Mouse (Mus musculus) forebrain, embryonic 13.5 days (tissue): Measurements from ENCODE around the gene Kcnip1. TPM values are rescaled to one million over a fixed set of nuclear protein-coding genes. Genes with fewer than 3 reads are reported as not detected.

Experiments
- ATAC-seq: fragments of 200-750 bp; cut with Nextera tagmentation; 2 replicates; pipeline ENCODE4 v1.8.0; 2017
- H3K27ac ChIP-seq: fragments of 300-500 bp; sonication (generic); 2 replicates; pipeline ENCODE4 v1.5.1; 2015; ENCODE audit warnings: inconsistent platforms, mild to moderate bottlenecking, moderate library complexity
- H3K27me3 ChIP-seq: fragments of 300-500 bp; sonication (generic); 2 replicates; pipeline ENCODE4 v1.6.1; 2015; ENCODE audit warnings: mild to moderate bottlenecking, inconsistent platforms
- H3K36me3 ChIP-seq: fragments of 300-500 bp; sonication (generic); 2 replicates; pipeline ENCODE4 v1.6.1; 2015; ENCODE audit warnings: mild to moderate bottlenecking, inconsistent platforms; ENCODE audit not compliant: poor library complexity, severe bottlenecking
- H3K4me1 ChIP-seq: fragments of 300-500 bp; sonication (generic); 2 replicates; pipeline ENCODE4 v1.6.1; 2015; ENCODE audit warnings: inconsistent platforms
- H3K4me2 ChIP-seq: fragments of 300-500 bp; sonication (generic); 2 replicates; pipeline ENCODE4 v1.6.1; 2015; ENCODE audit warnings: inconsistent platforms, mild to moderate bottlenecking, moderate library complexity
- H3K4me3 ChIP-seq: fragments of 300-500 bp; sonication (generic); 2 replicates; pipeline ENCODE4 v1.5.1; 2015; ENCODE audit warnings: mild to moderate bottlenecking, inconsistent platforms
- H3K9ac ChIP-seq: fragments of 300-500 bp; sonication (generic); 2 replicates; pipeline ENCODE4 v1.6.1; 2015; ENCODE audit warnings: mild to moderate bottlenecking, inconsistent platforms
- H3K9me3 ChIP-seq: fragments of 300-500 bp; sonication (generic); replicated peaks from 2 replicates; pipeline ENCODE4 v1.6.1; 2016; ENCODE audit warnings: inconsistent platforms
- WGBS: fragments of 180-500 bp; shearing (Covaris S2); methylation state at CpG from one replicate; pipeline ENCODE4 v1.1.7; 2015; 5-methylcytosine and 5-hydroxymethylcytosine counted together
- polyA plus RNA-seq: library from polyadenylated mRNA; unstranded; fragments of >200 nt; fragmentation: Nextera tagmentation; extraction: Ambion mirVana; gene quantifications from 2 replicates; pipeline ENCODE4 v1.2.1, GENCODE M21; 2015

The Kcnip1 gene
- polyA plus RNA-seq, 1 experiment from 2014 or later = 29.9 TPM

DNA sequence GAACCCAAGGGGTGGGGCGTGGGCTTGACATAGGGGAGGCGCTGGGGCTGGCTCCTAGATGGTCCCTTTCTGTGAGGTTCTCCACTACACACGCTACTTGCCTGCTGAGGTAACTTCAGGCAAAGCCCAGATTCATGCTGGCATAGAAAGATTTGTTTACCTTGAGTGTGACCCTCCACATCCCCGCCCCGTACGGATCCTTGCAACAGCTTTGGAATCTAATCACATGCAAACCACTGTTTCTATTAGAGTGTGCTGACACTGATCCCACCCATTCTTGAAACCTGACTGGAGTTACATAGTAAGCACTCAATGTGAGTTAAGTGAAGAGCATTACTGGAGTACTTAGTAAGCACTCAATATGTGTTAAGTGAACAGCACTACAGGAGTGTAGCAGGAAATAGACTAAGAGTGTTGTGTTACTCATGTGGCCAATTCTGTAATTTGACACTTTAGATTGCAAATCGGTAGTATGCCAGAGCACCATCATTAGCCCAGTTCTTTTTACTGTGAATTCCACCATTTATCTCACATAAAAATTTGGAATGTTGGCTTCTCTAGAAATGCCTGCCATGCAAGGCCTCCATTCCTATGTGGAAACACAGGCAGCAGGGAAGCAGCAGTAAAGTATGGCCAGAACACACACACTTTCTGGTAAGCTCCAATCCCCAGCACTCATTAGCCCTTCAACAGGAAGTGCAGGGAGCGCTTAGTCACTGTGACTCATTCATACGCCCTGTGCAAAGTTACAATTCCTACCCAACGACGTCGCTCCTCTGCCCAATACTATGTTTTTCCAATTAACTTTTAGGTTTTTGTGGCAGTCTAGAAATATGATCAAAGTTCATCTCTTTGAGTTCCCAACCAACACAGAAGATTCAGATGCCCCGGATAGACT lies 332.7 kb downstream of the Kcnip1 start:
- Histone ChIP-seq H3K4me2 (no peak overlapping the region), H3K4me1 (peaks cover 7% of the 10 kb centered on the region; the same call in 1 of the 2 replicates), H3K36me3 (no peaks in the 10 kb centered on the region), H3K9ac (no peak overlapping the region), H3K27me3 (no peaks in the 10 kb centered on the region), H3K27ac (no peak overlapping the region), H3K4me3 (no peak overlapping the region), H3K9me3 (no peaks in the 10 kb centered on the region)
- no peak for ATAC-seq
- WGBS = 84% methylated on average over 13 of the region's 13 CpGs

DNA sequence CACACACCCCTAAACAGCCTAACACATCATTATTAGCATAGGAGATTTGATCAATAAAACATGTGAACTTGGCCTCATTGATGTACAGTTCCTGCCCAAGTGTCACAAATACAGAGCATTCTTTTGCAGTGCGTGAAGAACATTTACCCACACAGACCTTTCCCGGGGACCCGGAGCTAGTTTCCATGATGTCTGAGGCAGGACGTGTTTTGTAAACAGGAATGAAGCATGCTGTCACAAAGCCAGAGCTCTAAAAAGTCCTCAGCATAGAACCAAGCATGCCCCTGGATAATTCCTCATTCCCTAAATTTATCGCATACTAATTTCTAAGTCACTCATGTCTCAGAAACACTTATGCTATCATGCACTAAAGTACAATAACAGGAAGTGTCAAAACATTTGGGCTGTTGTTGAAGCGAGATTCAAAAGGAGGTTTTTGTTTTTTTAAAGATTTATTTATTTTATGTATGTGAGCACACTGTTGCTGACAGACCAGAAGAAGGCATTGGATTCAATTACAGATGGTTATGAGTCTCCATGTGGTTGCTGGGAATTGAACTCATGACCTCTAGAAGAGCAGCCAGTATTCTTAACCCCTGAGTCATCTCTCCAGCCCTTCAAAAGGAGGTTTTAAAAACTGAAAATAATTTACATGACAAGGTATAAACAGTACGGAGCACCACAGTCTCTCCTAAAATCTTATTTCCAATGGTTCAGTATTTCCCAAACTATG lies 336.9 kb downstream of the Kcnip1 start:
- no peaks in the 10 kb centered on the region for H3K9me3 ChIP-seq
- H3K27me3 ChIP-seq = no peaks in the 10 kb centered on the region
- H3K9ac ChIP-seq = no peak overlapping the region
- no peak for ATAC-seq
- H3K27ac ChIP-seq = no peak overlapping the region
- WGBS = 83% methylated on average over 7 of the region's 7 CpGs
- H3K4me3 ChIP-seq = no peak overlapping the region
- H3K4me2 ChIP-seq = no peak overlapping the region
- H3K4me1 ChIP-seq = no peaks in the 10 kb centered on the region
- H3K36me3 ChIP-seq = no peaks in the 10 kb centered on the region

DNA sequence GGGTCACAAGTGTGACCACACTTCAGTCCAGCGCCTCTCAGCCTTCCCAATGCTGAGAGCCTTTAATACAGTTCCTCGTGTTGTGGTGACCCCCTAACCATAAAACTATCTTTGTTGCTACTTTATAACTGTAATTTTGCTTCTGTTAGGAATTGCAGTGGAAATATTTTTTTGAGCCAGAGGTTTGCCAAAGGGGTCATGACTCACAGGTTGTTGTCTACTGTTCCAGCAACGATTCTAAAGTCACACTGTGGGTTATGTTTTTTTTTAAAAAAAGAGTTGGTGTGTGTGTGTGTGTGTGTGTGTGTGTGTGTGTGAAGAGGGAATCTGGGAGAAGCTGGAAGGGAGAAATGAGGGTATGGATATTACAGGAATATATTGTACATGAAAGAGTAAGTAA lies 337.7 kb downstream of the Kcnip1 start:
- Histone ChIP-seq H3K36me3 (no peaks in the 10 kb centered on the region), H3K4me1 (no peaks in the 10 kb centered on the region), H3K9me3 (no peaks in the 10 kb centered on the region), H3K4me2 (no peak overlapping the region), H3K4me3 (no peak overlapping the region), H3K9ac (no peak overlapping the region), H3K27me3 (no peaks in the 10 kb centered on the region), H3K27ac (no peak overlapping the region)
- ATAC-seq = no peak
- 88% methylated on average over 3 of the region's 3 CpGs for WGBS

DNA sequence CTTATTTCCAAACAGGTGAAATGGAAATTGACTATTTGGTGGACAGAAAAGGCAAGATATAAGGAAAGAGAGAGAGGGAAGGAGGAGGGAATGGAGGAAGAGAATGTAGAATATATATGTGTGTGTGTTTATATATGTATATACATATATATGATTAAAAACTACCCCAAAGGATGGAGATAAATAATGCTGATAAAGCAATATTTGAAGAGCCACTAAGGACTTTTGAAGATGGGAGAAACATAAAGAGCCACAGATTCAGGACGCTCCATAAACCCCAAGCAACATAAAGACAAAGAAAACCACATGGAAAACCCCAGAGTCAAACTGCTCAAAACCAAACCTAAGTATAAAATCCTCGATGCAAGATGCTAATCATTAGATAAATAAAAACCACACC lies 338.5 kb downstream of the Kcnip1 start:
- no peak overlapping the region for H3K4me2 ChIP-seq
- no peaks in the 10 kb centered on the region for H3K27me3 ChIP-seq
- H3K27ac ChIP-seq = no peak overlapping the region
- H3K9me3 ChIP-seq = no peaks in the 10 kb centered on the region
- no peak overlapping the region for H3K9ac ChIP-seq
- no peak for ATAC-seq
- WGBS = 86% methylated on average over 2 of the region's 2 CpGs
- H3K4me1 ChIP-seq = no peaks in the 10 kb centered on the region
- no peak overlapping the region for H3K4me3 ChIP-seq
- no peaks in the 10 kb centered on the region for H3K36me3 ChIP-seq

DNA sequence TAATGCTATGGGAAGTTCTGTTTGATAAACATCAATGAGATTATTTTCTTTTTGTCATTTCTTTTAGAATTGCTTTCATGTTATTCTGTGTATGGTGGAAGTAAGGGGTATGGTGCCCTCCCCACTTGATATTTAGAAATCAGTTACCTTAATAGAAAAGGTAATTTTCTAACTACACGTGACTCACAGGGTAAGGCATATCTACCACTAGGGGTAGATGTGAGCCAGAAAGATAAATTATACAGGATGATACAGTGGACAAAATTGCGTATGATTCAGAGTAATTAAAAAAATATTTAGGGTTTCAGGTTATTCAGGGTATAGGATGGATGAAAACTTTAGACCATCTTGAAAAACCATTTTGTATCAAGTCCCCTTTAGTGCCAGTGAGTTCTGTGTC lies 343.6 kb downstream of the Kcnip1 start:
- ATAC-seq = no peak
- Histone ChIP-seq H3K4me1 (no peaks in the 10 kb centered on the region), H3K4me3 (no peak overlapping the region), H3K4me2 (no peak overlapping the region), H3K9me3 (no peaks in the 10 kb centered on the region), H3K27ac (no peak overlapping the region), H3K36me3 (no peaks in the 10 kb centered on the region), H3K27me3 (no peaks in the 10 kb centered on the region), H3K9ac (no peak overlapping the region)
- WGBS = 82% methylated on average over 2 of the region's 2 CpGs

DNA sequence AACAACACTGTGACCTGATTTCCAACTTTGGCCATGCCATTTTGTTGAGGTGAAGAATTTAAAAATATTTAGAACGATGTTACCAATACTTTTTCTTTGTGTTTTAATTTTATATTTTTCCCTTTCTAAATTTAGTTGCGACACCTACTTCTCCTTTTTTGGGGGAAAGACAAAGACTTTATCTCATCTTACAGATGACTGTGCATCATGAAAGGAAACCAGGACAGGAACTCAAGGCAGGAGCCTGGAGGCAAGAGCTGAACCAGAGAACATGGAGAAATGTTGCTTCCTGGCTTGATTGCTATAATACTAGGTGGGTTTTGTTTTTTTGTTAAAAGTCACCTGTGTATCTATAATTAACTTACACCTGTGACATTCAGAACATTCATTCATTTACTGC lies 355.8 kb downstream of the Kcnip1 start:
- H3K27ac ChIP-seq = no peak overlapping the region
- no peak overlapping the region for H3K4me3 ChIP-seq
- no peak for ATAC-seq
- H3K4me2 ChIP-seq = no peak overlapping the region
- no peaks in the 10 kb centered on the region for H3K9me3 ChIP-seq
- peaks cover 3% of the 10 kb centered on the region; the same call in 1 of the 2 replicates for H3K36me3 ChIP-seq
- no peaks in the 10 kb centered on the region for H3K27me3 ChIP-seq
- 95% methylated on average over 2 of the region's 2 CpGs for WGBS
- no peaks in the 10 kb centered on the region for H3K4me1 ChIP-seq
- no peak overlapping the region for H3K9ac ChIP-seq

DNA sequence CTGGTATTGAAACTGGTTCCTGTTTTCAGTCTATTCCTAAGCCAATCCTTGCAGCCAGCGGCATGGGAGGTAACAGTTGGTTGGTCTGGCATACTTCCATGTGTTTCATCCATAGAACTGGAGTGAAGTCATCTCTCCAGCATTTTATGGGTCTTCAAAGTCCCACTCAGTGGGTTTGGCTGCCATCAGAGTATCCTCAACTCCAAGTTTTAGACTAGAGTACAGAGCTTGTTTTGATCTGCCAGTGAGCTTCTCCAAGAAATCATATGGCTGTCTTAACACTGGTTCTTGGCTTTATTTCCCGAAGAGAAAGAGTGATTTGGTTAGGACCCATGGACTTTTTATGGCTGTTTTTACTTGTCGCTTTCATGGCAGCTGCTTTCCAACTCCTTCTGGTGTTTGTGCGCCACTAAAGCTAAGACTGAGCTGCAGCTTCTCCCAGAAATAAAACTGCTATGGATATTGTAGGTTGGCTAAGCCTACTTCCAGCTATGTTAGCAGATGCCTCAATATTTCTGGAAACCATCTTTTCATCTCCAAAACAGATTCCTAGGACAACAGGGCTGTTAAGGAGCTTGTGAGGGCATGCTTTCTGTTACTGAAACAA lies 365.7 kb downstream of the Kcnip1 start:
- no peak overlapping the region for H3K9ac ChIP-seq
- no peak overlapping the region for H3K27ac ChIP-seq
- H3K4me2 ChIP-seq = no peak overlapping the region
- H3K27me3 ChIP-seq = no peaks in the 10 kb centered on the region
- H3K4me1 ChIP-seq = no peaks in the 10 kb centered on the region
- 88% methylated on average over 4 of the region's 4 CpGs for WGBS
- no peak overlapping the region for H3K4me3 ChIP-seq
- no peaks in the 10 kb centered on the region for H3K36me3 ChIP-seq
- no peaks in the 10 kb centered on the region for H3K9me3 ChIP-seq
- no peak for ATAC-seq

DNA sequence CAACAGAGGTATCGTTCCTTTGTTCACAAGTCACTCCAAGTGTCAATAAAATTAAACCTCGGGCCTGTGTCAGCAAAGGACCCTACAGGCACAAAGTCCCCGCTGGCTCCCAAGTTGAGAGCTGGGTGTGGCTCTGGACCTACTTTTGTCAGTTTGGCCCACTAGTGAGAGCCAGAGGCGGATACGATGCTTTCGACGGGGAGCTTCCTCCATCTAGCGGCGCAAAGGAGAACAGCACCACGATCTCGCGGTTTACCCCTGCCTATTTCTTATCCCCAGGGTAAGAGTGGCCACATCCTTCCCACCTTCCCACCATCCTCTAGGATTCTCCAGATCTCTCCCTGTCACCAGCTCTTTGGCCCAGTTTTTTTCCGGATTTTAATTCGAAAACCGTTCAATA lies 378.7 kb downstream of the Kcnip1 start:
- H3K27ac ChIP-seq = no peak overlapping the region
- no peak overlapping the region for H3K4me3 ChIP-seq
- no peaks in the 10 kb centered on the region for H3K4me1 ChIP-seq
- H3K36me3 ChIP-seq = no peaks in the 10 kb centered on the region
- H3K4me2 ChIP-seq = no peak overlapping the region
- peak; percentile 87 for ATAC-seq
- H3K9ac ChIP-seq = no peak overlapping the region
- H3K9me3 ChIP-seq = no peaks in the 10 kb centered on the region
- 0 out of 2 replicates have a peak, but pooled peaks cover 2% of the 10 kb centered on the region for H3K27me3 ChIP-seq
- 8% methylated on average over 15 of the region's 15 CpGs for WGBS

DNA sequence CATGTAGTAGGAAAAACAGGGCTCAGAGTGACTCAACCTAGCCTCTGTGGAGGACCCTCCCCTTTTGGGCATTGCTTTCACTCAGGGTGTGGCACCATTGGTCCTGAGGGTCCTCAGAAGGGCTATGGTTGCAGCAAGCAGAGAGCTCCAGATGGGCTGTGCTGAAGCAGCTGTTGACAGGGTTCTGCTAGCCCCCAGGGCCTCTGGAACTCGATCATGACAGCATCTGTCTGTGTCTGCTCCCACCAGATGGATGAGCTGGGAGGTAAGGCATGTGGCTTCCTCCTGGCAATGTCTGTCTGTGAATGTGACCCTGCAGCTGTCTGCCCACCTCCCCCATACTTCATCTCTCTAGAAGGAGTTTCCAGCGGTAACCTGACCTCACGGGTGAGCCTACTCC lies 385.2 kb downstream of the Kcnip1 start:
- no peaks in the 10 kb centered on the region for H3K9me3 ChIP-seq
- H3K4me1 ChIP-seq = no peaks in the 10 kb centered on the region
- WGBS = 73% methylated on average over 3 of the region's 3 CpGs
- no peak overlapping the region for H3K9ac ChIP-seq
- H3K27ac ChIP-seq = no peak overlapping the region
- no peak for ATAC-seq
- 0 out of 2 replicates have a peak, but pooled peaks cover 2% of the 10 kb centered on the region for H3K27me3 ChIP-seq
- no peak overlapping the region for H3K4me3 ChIP-seq
- no peak overlapping the region for H3K4me2 ChIP-seq
- no peaks in the 10 kb centered on the region for H3K36me3 ChIP-seq

DNA sequence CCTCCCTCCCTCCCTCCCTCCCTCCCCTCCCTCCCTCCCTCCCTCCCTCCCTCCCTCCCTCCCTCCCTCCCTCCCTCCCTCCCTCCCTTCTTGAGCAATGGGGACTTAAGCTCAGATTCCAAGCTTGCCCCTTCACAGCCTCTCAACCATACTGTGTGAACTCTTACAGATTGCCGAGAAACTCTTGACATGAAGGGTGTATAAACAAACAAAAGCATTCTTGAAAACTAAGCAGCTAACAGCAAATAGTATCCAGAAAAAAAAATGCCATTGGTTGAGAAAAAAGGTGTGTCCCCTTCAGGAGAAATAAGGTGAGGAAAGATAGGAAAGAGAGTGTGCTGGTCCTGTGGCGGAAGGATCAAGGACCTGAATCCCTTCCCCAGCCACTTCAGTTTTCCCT lies 389.8 kb downstream of the Kcnip1 start:
- no peak for ATAC-seq
- no peak overlapping the region for H3K4me2 ChIP-seq
- WGBS = 76% methylated on average over 2 of the region's 2 CpGs

DNA sequence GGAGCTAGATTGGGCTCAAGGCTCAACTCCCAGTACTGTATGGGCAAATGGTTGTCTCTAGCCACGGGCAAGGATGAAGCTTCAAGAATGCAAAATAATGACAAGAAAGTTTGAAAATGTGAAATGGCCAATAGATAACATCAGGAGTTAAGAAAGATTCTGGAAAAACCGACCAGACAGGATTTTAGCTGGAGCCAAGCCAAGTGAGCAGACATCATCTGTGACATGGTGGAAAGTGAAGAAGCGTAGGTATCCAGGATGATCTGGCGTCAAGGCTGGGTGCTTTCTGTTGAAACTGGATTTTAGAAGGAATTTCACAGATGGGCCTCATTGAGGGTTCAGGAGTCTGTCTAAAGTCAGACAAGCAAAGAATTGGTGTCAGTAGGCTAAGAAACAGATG lies 394.0 kb downstream of the Kcnip1 start, which contains the start of gene D130052B06Rik:
Gene D130052B06Rik, plus strand, starts transcription at position 317 of the 400 bp plus-strand sequence.
- no peak for ATAC-seq
- Histone ChIP-seq H3K9me3 (no peaks in the 10 kb centered on the region), H3K36me3 (no peaks in the 10 kb centered on the region), H3K27ac (no peak within 1 kb of the TSS), H3K4me1 (peaks cover 13% of the 10 kb centered on the region; the same call in 1 of the 2 replicates), H3K4me3 (no peak within 1 kb of the TSS), H3K9ac (no peak within 1 kb of the TSS), H3K27me3 (no peaks in the 10 kb centered on the region), H3K4me2 (no peak within 1 kb of the TSS)
- 83% methylated on average over 4 of the region's 4 CpGs for WGBS

More for the DNA sequence above, 389.8 kb downstream of the Kcnip1 start:
- Histone ChIP-seq H3K4me3 (no peak overlapping the region), H3K9me3 (no peaks in the 10 kb centered on the region), H3K27ac (no peak overlapping the region), H3K36me3 (no peaks in the 10 kb centered on the region), H3K4me1 (peaks cover 9% of the 10 kb centered on the region; the same call in 1 of the 2 replicates), H3K27me3 (no peaks in the 10 kb centered on the region), H3K9ac (no peak overlapping the region)

DNA sequence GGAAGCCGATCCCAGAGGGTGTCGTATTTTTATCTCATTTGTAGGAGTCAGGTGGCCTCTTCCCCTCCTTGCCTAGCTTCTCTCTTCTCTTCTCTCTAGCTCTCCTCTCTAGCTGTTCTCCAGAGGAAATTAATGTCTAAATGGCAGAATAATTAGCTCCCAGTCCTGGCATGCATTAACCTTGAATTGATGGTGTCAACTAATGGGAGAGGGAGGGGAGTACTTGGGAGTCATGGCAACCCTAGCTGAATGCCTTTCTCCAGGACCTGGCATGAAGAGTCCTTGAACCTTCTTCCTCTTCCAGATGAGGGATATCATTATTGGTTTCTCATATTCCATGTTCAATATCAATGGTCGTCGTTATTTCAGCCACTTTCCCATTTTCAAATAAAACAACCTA lies 396.3 kb downstream of the Kcnip1 start:
- 80% methylated on average over 4 of the region's 4 CpGs for WGBS
- no peak overlapping the region for H3K9ac ChIP-seq
- H3K4me1 ChIP-seq = peaks cover 9% of the 10 kb centered on the region; the same call in 1 of the 2 replicates
- 0 out of 2 replicates have a peak, but pooled peaks have one; percentile 30 for ATAC-seq
- H3K4me2 ChIP-seq = no peak overlapping the region
- H3K27me3 ChIP-seq = no peaks in the 10 kb centered on the region
- H3K9me3 ChIP-seq = no peaks in the 10 kb centered on the region
- H3K4me3 ChIP-seq = no peak overlapping the region
- H3K36me3 ChIP-seq = no peaks in the 10 kb centered on the region
- H3K27ac ChIP-seq = no peak overlapping the region
